Mouse (Mus musculus): ENCODE measurements around the gene Capn11. TPM values are rescaled to one million over a fixed set of nuclear protein-coding genes. Genes with fewer than 3 reads are reported as not detected.

Gene Capn11
- polyA plus RNA-seq, 1 experiment from 2014 or later, result 0.12 TPM

- ATAC-seq (ENCODE audit: insufficient number of reproducible peaks, insufficient read depth, low FRiP score, low read depth), result no peak
- Histone ChIP-seq H3K4me1 (ENCODE audit: control insufficient read depth in 2 of 2, insufficient read depth in 2 of 2, low read length in 2 of 2) (peaks cover 23 to 36% of the 10 kb centered on the region in 2 experiments), H3K4me3 (ENCODE audit: control insufficient read depth in 1 of 2, insufficient read depth in 1 of 2, low read depth in 1 of 2, low read length in 2 of 2) (no peak overlapping the region), H3K9ac (ENCODE audit: low read length) (no peak overlapping the region), H3K27ac (replicated peaks in 1 of 2; ENCODE audit: control insufficient read depth in 1 of 2, insufficient read depth in 1 of 2, low read depth in 2 of 2, low read length in 2 of 2) (no peak overlapping the region), H3K27me3 (ENCODE audit: control insufficient read depth, insufficient read depth, low read length) (no peaks in the 10 kb centered on the region), H3K4me2 (ENCODE audit: low read length) (no peak overlapping the region), H3K36me3 (ENCODE audit: control insufficient read depth, insufficient read depth, low read length) (peaks cover 3% of the 10 kb centered on the region; the same call in 1 of the 2 replicates), H3K9me3 (ENCODE audit: control insufficient read depth, low read length) (no peaks in the 10 kb centered on the region)
- WGBS, result 81% methylated on average over 5 of the region's 5 CpGs
Observed at GRCm38 (mm10) chr17:45692159-45692558, 33.0 kb upstream of the Capn11 start.

- no peaks in the 10 kb centered on the region for H3K27me3 ChIP-seq (ENCODE audit: control insufficient read depth, insufficient read depth, low read length)
- H3K36me3 ChIP-seq (ENCODE audit: control insufficient read depth, insufficient read depth, low read length), result no peaks in the 10 kb centered on the region
- H3K4me1 ChIP-seq (ENCODE audit: control insufficient read depth in 2 of 2, insufficient read depth in 2 of 2, low read length in 2 of 2), result peaks cover 18 to 34% of the 10 kb centered on the region in 2 experiments
- no peak overlapping the region for H3K4me2 ChIP-seq (ENCODE audit: low read length)
- H3K9me3 ChIP-seq (ENCODE audit: control insufficient read depth, low read length), result no peaks in the 10 kb centered on the region
- no peak for ATAC-seq (ENCODE audit: insufficient number of reproducible peaks, insufficient read depth, low FRiP score, low read depth)
- no peak overlapping the region for H3K4me3 ChIP-seq (ENCODE audit: control insufficient read depth in 1 of 2, insufficient read depth in 1 of 2, low read depth in 1 of 2, low read length in 2 of 2)
- H3K9ac ChIP-seq (ENCODE audit: low read length), result no peak overlapping the region
- 86% methylated on average over 4 of the region's 4 CpGs for WGBS
- H3K27ac ChIP-seq (replicated peaks in 1 of 2; ENCODE audit: control insufficient read depth in 1 of 2, insufficient read depth in 1 of 2, low read depth in 2 of 2, low read length in 2 of 2), result no peak overlapping the region
Observed at GRCm38 (mm10) chr17:45690044-45690443, 30.9 kb upstream of the Capn11 start.

- H3K9ac ChIP-seq (ENCODE audit: low read length), result 0 out of 2 replicates have a peak overlapping the region, but pooled peaks have one; percentile 1
- no peak for ATAC-seq (ENCODE audit: insufficient number of reproducible peaks, insufficient read depth, low FRiP score, low read depth)
- H3K4me3 ChIP-seq (ENCODE audit: control insufficient read depth in 1 of 2, insufficient read depth in 1 of 2, low read depth in 1 of 2, low read length in 2 of 2), result no peak overlapping the region
- peaks cover 19 to 33% of the 10 kb centered on the region in 2 experiments for H3K4me1 ChIP-seq (ENCODE audit: control insufficient read depth in 2 of 2, insufficient read depth in 2 of 2, low read length in 2 of 2)
- H3K36me3 ChIP-seq (ENCODE audit: control insufficient read depth, insufficient read depth, low read length), result no peaks in the 10 kb centered on the region
- H3K9me3 ChIP-seq (ENCODE audit: control insufficient read depth, low read length), result no peaks in the 10 kb centered on the region
- no peaks in the 10 kb centered on the region for H3K27me3 ChIP-seq (ENCODE audit: control insufficient read depth, insufficient read depth, low read length)
- no peak overlapping the region for H3K27ac ChIP-seq (replicated peaks in 1 of 2; ENCODE audit: control insufficient read depth in 1 of 2, insufficient read depth in 1 of 2, low read depth in 2 of 2, low read length in 2 of 2)
- no peak overlapping the region for H3K4me2 ChIP-seq (ENCODE audit: low read length)
- 55% methylated on average over 9 of the region's 9 CpGs for WGBS
Observed at GRCm38 (mm10) chr17:45689120-45689519, 30.0 kb upstream of the Capn11 start.

GRCm38 (mm10) chr17:45686716-45687115, 27.6 kb upstream of the Capn11 start, which contains the start of gene Tmem63b:
Tmem63b (minus strand) TSS chr17:45686905.
- peak within 1 kb of the TSS; percentile 33 to 59 for H3K27ac ChIP-seq (replicated peaks in 1 of 2; ENCODE audit: control insufficient read depth in 1 of 2, insufficient read depth in 1 of 2, low read depth in 2 of 2, low read length in 2 of 2)
- H3K36me3 ChIP-seq (ENCODE audit: control insufficient read depth, insufficient read depth, low read length), result no peaks in the 10 kb centered on the region
- peaks cover 12 to 21% of the 10 kb centered on the region in 2 experiments for H3K4me1 ChIP-seq (ENCODE audit: control insufficient read depth in 2 of 2, insufficient read depth in 2 of 2, low read length in 2 of 2)
- H3K9me3 ChIP-seq (ENCODE audit: control insufficient read depth, low read length), result 0 out of 2 replicates have a peak, but pooled peaks cover under 1% of the 10 kb centered on the region
- WGBS, result 9% methylated on average over 12 of the region's 12 CpGs
- H3K27me3 ChIP-seq (ENCODE audit: control insufficient read depth, insufficient read depth, low read length), result no peaks in the 10 kb centered on the region
- peak within 1 kb of the TSS; percentile 80 for H3K4me2 ChIP-seq (ENCODE audit: low read length)
- H3K4me3 ChIP-seq (ENCODE audit: control insufficient read depth in 1 of 2, insufficient read depth in 1 of 2, low read depth in 1 of 2, low read length in 2 of 2), result peak within 1 kb of the TSS; percentile 81 to 87
- ATAC-seq (ENCODE audit: insufficient number of reproducible peaks, insufficient read depth, low FRiP score, low read depth), result no peak
- peak within 1 kb of the TSS; percentile 90 for H3K9ac ChIP-seq (ENCODE audit: low read length)

GRCm38 (mm10) chr17:45686093-45686619, 27.0 kb upstream of the Capn11 start, which contains the start of gene Mrpl14:
Mrpl14 (plus strand) TSS chr17:45686322.
- peak within 1 kb of the TSS; percentile 81 to 87 for H3K4me3 ChIP-seq (ENCODE audit: control insufficient read depth in 1 of 2, insufficient read depth in 1 of 2, low read depth in 1 of 2, low read length in 2 of 2)
- no peaks in the 10 kb centered on the region for H3K27me3 ChIP-seq (ENCODE audit: control insufficient read depth, insufficient read depth, low read length)
- under 1% methylated on average over 22 of the region's 50 CpGs for WGBS
- peak within 1 kb of the TSS; percentile 33 to 59 for H3K27ac ChIP-seq (replicated peaks in 1 of 2; ENCODE audit: control insufficient read depth in 1 of 2, insufficient read depth in 1 of 2, low read depth in 2 of 2, low read length in 2 of 2)
- H3K36me3 ChIP-seq (ENCODE audit: control insufficient read depth, insufficient read depth, low read length), result no peaks in the 10 kb centered on the region
- ATAC-seq (ENCODE audit: insufficient number of reproducible peaks, insufficient read depth, low FRiP score, low read depth), result peak; percentile 83
- H3K4me2 ChIP-seq (ENCODE audit: low read length), result peak within 1 kb of the TSS; percentile 80
- H3K4me1 ChIP-seq (ENCODE audit: control insufficient read depth in 2 of 2, insufficient read depth in 2 of 2, low read length in 2 of 2), result peaks cover 12 to 23% of the 10 kb centered on the region in 2 experiments
- peaks cover 4% of the 10 kb centered on the region; the same call in 1 of the 2 replicates for H3K9me3 ChIP-seq (ENCODE audit: control insufficient read depth, low read length)
- peak within 1 kb of the TSS; percentile 90 for H3K9ac ChIP-seq (ENCODE audit: low read length)

GRCm38 (mm10) chr17:45685171-45686092, 26.3 kb upstream of the Capn11 start:
- ATAC-seq (ENCODE audit: insufficient number of reproducible peaks, insufficient read depth, low FRiP score, low read depth), result peak; percentile 35
- Histone ChIP-seq H3K4me1 (ENCODE audit: control insufficient read depth in 2 of 2, insufficient read depth in 2 of 2, low read length in 2 of 2) (peaks cover 18 to 31% of the 10 kb centered on the region in 2 experiments), H3K9me3 (ENCODE audit: control insufficient read depth, low read length) (peaks cover 4% of the 10 kb centered on the region; the same call in 1 of the 2 replicates), H3K4me2 (ENCODE audit: low read length) (peak overlapping the region; percentile 80), H3K27me3 (ENCODE audit: control insufficient read depth, insufficient read depth, low read length) (no peaks in the 10 kb centered on the region), H3K27ac (replicated peaks in 1 of 2; ENCODE audit: control insufficient read depth in 1 of 2, insufficient read depth in 1 of 2, low read depth in 2 of 2, low read length in 2 of 2) (peak overlapping the region; percentile 18 to 56), H3K36me3 (ENCODE audit: control insufficient read depth, insufficient read depth, low read length) (no peaks in the 10 kb centered on the region), H3K9ac (ENCODE audit: low read length) (peak overlapping the region; percentile 90), H3K4me3 (ENCODE audit: control insufficient read depth in 1 of 2, insufficient read depth in 1 of 2, low read depth in 1 of 2, low read length in 2 of 2) (peak overlapping the region; percentile 73 to 81)
- under 1% methylated on average over 56 of the region's 58 CpGs for WGBS

GRCm38 (mm10) chr17:45684667-45685131, 25.6 kb upstream of the Capn11 start:
- peaks cover 18 to 31% of the 10 kb centered on the region in 2 experiments for H3K4me1 ChIP-seq (ENCODE audit: control insufficient read depth in 2 of 2, insufficient read depth in 2 of 2, low read length in 2 of 2)
- H3K9me3 ChIP-seq (ENCODE audit: control insufficient read depth, low read length), result peaks cover 4% of the 10 kb centered on the region; the same call in 1 of the 2 replicates
- H3K27ac ChIP-seq (replicated peaks in 1 of 2; ENCODE audit: control insufficient read depth in 1 of 2, insufficient read depth in 1 of 2, low read depth in 2 of 2, low read length in 2 of 2), result peak overlapping the region; percentile 17 to 56; a peak in 2 of 4 replicates
- no peak for ATAC-seq (ENCODE audit: insufficient number of reproducible peaks, insufficient read depth, low FRiP score, low read depth)
- H3K9ac ChIP-seq (ENCODE audit: low read length), result peak overlapping the region; percentile 90
- H3K4me2 ChIP-seq (ENCODE audit: low read length), result peak overlapping the region; percentile 80
- H3K36me3 ChIP-seq (ENCODE audit: control insufficient read depth, insufficient read depth, low read length), result no peaks in the 10 kb centered on the region
- 34% methylated on average over 14 of the region's 14 CpGs for WGBS
- no peaks in the 10 kb centered on the region for H3K27me3 ChIP-seq (ENCODE audit: control insufficient read depth, insufficient read depth, low read length)
- peak overlapping the region; percentile 73 to 81 for H3K4me3 ChIP-seq (ENCODE audit: control insufficient read depth in 1 of 2, insufficient read depth in 1 of 2, low read depth in 1 of 2, low read length in 2 of 2)

Measured in heart, embryonic 14.5 days (tissue).